Mouse (Mus musculus) lung, postnatal 0 days (tissue): Measurements from ENCODE around the gene Apoe.

Source experiments
- CTCF ChIP-seq: IDR thresholded peaks from 2 replicates; pipeline ENCODE4 v1.5.1; 2016; ENCODE audit warnings: antibody characterized with exemption, mild to moderate bottlenecking
- EP300 ChIP-seq: IDR thresholded peaks from 2 replicates; pipeline ENCODE4 v1.6.1; 2016; ENCODE audit warnings: antibody characterized with exemption, mild to moderate bottlenecking, control low read depth

DNA sequence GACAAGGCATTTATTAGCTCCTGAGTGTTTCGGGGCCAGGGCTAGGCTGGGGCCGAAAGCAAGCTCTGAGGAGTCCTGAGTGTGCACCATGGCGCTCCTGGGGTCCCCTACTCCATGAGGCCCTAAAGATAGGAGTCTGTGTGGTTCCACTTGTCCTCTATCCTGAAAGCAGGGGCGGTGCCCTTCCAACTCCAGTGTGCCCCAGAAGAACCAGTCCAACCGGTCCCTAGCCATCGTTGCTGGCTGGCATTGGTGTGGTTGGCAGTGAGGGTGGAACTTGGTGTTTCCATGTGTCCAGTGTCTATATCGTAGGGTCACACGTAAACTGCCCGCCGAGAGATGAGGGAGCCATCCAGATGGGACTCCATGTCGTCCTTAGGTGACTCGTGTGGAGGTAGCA is 25.2 kb upstream of the Apoe start:
- no peak for TF ChIP-seq CTCF
- TF ChIP-seq EP300: no peak
